Mouse (Mus musculus) heart, postnatal 0 days (tissue): ENCODE data around the gene Ddx27.
A peak's percentile ranks its signal among the peaks of the same experiment; 100 is the strongest.

ENCODE experiments used
- CTCF ChIP-seq: IDR thresholded peaks from 2 replicates; pipeline ENCODE4 v1.5.1; 2016; ENCODE audit warnings: antibody characterized with exemption, control low read depth, low read depth
- EP300 ChIP-seq: IDR thresholded peaks from 2 replicates; pipeline ENCODE4 v1.6.1; 2016; ENCODE audit warnings: antibody characterized with exemption, low read depth

DNA sequence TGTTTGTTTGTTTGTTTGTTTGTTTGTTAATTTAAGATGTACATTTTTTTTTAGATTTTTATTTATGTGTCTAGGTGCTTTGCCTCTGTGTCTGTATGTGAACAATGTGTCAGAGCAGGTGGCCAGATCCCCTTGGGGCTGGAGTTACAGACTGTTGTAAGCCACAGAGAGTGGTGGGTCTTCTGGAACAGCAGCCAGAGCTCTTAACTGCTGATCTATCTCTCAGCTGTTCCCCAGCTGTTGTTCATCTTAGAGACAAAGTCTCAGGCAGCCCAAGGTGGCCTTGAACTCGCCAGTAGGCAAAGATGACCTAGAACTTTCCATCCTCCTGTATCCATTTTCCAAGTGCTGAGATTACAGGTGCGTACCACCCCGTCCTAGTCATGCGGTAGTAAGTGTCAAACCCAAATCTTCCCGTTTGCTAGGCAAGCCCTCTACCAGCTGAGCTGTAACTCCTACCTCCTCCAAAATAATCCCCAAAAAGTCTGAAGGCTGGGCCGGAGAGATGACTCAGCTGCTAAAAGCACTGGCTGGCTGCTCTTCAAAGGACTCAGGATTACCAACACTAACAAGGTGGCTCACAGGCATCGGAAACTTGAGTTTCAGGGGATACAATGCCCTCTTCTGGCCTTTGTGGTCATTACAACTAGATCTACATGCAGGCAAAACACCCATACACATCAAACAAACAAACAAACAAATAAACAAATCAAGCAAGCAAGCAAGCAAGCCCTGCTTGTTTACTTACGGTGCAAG lies 10.7 kb upstream of the Ddx27 start:
- TF ChIP-seq CTCF (peak; percentile 72), EP300 (no peak)
